Mouse (Mus musculus) adrenal gland, adult (tissue): Measurements from ENCODE around the gene Zic5.

Source experiments
- DNase-seq, 2 experiments: peaks; one replicate each; pipeline ENCODE4 v3.0.0; 2022 to 2023; ENCODE audit warnings: low spot score in 1 of 2; ENCODE audit not compliant: inconsistent age in 2 of 2

Zic5 gene

DNA sequence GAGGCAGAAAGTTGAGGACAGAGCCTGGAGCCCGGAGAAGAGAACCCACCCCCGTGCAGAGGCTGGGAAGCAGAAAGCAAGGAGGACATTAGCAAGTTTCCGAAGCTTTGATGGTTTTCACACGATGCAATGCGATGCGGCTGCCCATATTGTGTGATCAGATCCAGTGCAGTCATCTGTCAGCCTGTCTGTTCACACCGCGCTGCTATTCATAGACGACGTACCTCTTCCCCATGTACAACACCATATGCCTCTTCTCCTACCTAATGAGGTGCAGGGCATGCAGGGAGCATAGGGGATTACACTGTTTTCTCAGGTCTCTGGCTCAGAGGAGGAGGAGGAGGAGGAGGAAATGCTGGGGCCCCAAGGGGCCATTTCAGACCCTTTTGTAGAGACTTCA lies 28.6 kb downstream of the Zic5 start:
- no peak for DNase-seq

DNA sequence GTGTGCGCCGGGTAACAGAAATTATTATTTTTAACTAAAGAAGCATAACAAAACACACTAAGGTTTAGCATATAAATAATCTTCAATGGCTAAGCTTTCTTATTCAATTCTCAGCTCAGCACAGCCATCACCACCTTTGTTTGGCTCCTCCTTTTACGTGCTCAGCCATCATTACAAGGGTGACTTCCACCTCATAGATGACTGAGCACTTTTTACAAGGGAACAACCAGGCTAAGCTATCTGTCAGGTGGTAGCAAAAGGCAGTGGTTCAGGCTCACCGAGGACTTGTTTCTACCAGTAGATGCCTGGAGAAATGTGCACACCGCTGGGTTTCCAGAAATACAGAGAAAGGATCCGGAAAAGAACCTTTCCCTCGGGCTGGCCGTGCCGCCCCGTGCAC lies 31.4 kb downstream of the Zic5 start:
- no peak for DNase-seq

DNA sequence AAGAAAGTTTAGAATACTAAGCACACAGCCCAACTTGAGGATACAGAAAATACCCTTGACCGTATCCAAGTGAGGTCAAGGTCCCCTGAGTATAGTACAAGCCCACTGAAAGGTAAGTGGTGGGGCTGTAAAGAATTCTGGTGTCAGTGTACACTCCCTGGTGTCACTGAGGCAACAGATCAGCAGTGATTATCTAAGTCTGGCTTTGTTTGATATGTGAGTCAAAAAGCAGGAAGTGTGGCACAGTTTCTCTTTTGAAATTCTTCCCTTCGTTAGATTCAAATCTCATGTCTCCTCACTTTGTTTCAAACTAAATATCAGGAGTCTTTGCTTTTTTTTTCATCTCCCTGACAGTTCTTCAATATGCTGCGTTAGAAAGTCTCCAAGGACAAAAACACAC lies 32.9 kb downstream of the Zic5 start:
- DNase-seq = no peak

DNA sequence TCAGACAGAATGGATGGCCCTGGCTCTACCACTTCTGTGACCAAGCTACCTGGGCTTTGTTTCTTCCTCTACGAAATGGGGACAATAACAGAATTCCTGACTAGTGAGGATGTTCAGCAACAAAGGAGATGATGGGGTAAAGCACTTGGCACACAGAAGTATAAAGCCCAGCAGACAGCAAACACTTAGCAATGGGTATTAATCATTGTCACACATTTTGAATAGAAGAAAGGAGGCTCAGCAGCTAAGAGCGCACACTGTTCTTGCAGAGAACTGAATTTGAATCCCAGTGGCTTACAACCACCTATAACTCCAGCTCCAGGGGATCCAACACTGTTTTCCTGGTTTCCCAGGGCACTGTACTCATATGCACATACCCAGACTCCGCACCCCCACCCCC lies 37.8 kb downstream of the Zic5 start:
- no peak for DNase-seq

DNA sequence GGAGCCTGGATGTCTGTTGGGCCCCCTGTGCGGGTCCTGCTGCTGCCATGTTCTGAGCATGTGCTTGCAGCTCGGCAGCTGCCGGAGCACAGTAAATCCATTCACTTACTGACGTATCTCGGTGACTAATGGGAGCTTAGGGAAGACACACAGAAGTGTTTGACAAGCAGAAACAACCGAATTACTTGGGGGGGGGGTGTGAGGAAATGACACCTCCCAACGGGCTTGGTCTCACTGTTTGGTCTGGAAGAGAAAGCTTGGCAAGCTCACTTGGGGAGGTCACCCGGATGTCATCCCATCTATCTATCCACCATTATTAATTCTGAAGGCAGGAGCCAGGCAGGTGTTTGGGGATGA lies 38.3 kb downstream of the Zic5 start:
- DNase-seq = no peak

DNA sequence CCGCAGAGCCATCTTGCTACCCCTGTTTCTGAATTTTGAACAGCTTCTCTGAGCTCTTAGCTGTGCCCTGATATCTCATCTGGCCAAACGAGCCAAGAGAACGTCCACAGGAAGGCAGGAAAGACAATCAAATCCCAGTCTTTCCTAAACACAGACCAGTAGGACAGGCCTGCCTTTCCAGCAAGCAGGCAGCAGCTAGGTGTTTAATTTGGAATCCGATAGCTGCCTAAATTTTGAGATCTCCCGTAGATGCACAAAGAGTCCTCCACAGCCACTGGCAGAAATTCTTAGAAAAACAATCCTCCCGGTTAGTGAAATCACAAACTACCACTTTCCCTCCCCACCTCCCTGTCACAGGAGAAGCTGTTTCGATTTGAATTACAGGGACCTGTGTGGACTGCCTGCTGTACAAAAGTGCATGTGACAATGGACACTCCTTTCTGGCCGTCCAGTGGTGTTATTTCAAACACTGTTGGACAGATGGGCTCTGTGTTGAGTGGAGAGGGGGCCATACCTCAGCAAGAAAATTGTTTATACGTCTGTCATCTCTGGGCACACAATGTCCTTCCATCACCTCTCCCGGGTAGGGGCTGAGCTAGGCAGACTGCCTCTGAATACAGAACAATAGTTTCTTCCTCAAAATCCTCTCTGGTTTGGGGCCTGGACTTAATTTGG lies 38.8 kb downstream of the Zic5 start:
- DNase-seq = no peak

DNA sequence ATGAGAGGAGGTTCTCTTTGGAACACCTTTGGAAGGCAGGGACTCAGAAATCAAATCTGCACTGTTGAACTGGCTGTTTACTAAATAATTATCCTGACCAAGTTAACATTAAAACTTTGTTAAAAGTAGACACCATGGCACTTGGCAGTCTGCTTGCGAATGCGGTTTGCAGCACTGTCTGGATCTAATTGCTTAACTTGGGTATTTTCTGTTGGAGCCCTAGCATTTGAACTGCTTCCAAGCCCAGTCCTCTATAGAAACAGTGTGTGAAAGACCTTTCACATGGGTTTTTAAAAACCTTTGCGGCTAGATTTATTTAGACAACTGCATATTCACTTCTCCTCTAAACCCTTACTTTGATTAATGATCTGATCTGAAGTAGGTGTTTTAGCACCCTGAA lies 41.0 kb downstream of the Zic5 start:
- no peak for DNase-seq

DNA sequence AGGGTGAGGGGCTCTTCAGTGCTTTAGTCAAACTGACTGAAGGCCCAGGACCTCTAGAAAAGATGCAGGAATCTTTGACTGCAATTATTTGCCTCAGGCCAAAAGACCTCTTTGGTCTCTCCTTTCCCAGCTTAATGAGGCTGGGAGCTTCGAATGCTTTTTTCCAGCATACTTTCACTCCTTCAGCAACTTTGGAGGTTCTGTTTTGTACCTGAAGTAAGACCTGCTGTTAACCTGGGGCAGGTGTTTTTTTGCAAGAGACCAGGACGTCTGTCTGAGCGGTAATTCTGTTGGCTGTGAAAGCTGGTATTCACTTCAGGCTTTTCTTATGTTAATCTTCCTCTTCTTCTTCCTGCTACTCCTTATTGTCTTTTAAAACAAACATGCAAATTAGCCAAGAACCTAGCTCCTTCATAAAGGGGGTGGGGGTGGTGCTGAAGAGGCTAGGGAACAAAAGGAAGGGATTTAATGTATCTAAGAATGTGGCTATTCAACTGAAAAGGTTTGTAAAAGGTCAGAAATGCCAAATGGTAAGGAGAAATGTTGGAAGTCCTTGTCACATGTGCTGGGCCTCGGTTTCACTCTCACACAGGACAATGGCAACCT lies 49.2 kb downstream of the Zic5 start:
- DNase-seq = no peak

DNA sequence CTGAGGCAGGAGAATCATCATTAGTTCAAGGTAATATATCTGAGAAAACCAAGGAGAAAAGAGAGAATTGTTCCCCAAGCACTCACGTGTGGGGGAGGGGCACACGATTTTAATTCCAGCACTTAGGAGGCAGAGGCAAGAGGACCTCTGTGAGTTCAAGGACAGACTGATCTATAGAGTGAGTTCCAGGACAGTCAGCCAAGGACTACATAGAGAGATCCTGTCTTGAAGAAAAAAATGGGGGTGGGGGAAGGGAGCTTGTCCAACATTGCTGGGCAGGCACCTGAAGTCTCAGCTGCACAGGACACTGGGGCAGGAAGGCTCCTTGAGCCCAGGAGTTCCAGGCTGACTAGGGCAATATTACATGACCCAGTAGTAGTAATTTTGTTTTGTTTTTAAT lies 50.7 kb downstream of the Zic5 start:
- DNase-seq = no peak

DNA sequence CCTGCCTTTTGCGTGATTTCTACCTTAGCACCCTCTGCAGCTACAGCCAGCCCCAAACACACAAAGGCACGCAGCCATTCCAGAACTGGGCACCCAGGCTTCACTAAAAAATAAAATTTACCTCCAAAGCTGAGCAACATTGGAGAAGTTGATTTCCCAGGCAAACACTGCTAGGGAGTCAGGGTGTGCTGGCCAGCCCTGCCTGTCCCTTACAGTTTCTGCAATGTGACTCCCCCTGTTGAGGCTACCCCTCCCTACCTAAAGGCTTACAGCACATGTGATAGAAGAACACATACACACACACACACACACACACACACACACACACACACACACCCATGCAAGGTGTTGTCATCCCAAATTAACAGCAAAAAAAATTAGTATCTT lies 51.9 kb downstream of the Zic5 start:
- no peak for DNase-seq

DNA sequence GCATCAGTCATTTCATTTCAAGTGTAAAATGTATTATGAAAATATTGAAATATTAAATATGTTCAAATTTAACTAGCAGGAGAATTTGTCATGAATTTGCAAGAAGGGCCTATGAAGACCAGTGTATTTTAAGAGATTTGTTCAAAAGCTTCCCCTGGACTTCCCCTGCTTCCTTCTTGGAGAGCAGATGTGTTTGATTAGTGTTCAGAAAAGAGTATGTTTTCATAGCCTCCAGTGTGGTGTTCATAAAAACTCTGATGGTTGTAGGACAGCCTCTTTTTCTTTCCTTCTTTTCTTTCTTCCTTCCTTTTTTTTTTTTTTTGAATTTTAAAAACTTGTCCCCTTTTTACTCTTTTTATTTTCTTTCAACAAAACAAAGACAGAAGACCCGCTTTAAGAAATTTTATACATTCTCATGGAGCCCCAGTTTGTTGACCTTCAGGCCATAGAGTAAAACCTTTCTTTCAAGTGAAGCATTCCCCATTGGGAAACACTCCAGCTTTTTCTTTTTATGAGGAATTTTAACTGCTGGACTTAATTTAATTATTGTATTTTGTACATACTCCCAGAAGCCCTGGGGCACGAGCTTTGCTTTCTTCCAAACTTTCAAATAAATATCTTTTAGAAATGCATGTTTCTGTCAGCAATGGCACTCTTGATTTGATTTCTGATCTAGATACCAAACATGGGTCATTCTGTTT lies 52.5 kb downstream of the Zic5 start:
- no peak for DNase-seq
